Mouse (Mus musculus) layer of hippocampus, postnatal 25 days (tissue): ENCODE data around the gene Ddx3y. TPM values are rescaled to one million over a fixed set of nuclear protein-coding genes. Genes with fewer than 3 reads are reported as not detected.

ENCODE experiments used
- DNase-seq, 2 experiments: peaks; one replicate each; pipeline ENCODE4 v3.0.0; 2022; ENCODE audit warnings: mixed read lengths in 2 of 2, low spot score in 1 of 2; ENCODE audit errors: extremely low spot score in 1 of 2
- total RNA-seq, 2 experiments: library from RNA; stranded (reverse); gene quantifications; 2 replicates each; pipeline ENCODE4 v1.2.3; 2021

The Ddx3y gene
- 10 to 100 TPM in 1 of 2 experiments, not detected in 1; 50.1 TPM for total RNA-seq

GRCm38 (mm10) chrY:1286171-1286795, at the start of gene Ddx3y:
TSS of gene Ddx3y (minus strand) at chrY:1286629.
- DNase-seq = no peak

DNA sequence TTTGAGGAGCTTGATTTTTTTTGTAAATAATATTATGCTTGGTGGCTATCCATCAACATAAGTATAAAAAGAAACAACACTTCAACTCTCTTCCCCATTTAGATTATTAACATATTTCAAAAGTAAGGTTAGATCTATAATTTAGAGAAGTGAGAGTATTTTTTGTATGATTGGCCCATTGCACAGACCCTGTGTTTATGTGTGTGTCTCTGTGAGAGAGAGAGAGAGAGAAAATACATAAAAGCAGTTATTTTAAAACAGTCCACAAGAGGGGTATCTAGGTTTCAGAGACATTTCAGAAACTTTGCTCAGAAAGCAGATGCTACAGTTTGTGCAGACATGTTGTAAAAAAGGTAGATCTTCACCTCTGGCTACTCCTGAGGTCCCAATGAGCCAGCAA, 7.3 kb upstream of the Ddx3y start:
- no peak for DNase-seq

DNA sequence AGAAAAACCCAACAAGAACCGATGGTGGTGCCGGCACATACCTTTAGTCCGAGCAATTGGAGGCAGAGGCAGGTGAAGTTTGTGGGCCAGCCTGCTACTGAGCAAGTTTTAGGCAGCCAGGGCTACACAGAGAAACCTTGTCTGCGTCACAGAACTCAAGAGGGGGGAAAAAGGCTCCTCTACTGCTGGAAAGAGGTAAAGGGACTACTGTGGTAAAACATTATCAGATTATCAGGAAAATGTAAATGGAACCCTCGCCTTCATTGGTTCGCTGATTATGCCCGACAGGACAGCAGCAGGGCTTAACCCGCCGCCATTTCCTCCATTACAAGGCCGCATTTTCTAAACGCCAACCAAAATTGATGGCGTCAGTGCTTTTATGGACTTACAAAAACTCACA, 694 bp downstream of the Ddx3y start:
- DNase-seq = no peak

GRCm38 (mm10) chrY:1246117-1246516, 40.3 kb downstream of the Ddx3y start:
- DNase-seq = no peak

- no peak for DNase-seq
Measured at GRCm38 (mm10) chrY:1245426-1245863, 41.0 kb downstream of the Ddx3y start, which contains the start of gene Uty. TSS of gene Uty (minus strand) at chrY:1245759.

DNA sequence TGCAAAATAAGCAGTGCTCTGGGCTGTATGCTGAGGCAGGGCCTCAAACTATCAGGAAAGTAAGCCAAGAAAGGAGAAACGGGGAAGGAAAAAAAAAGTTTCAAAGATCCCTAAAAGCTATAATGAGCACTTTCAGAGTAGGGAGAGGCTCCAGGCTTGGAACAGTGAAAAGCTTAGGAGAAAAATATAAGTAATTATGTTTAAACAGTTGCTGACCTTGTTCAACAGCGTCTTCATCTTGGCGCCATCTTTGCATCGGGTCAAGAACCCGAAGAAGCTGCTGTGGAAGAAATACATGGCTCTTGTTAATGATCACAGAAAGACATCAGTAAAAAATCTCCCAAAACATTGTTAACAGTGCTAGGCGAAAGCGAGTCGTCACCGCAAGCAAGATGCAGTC, 41.5 kb downstream of the Ddx3y start:
- DNase-seq = no peak

- DNase-seq = no peak
Measured at GRCm38 (mm10) chrY:1244421-1244820, 42.0 kb downstream of the Ddx3y start.

DNA sequence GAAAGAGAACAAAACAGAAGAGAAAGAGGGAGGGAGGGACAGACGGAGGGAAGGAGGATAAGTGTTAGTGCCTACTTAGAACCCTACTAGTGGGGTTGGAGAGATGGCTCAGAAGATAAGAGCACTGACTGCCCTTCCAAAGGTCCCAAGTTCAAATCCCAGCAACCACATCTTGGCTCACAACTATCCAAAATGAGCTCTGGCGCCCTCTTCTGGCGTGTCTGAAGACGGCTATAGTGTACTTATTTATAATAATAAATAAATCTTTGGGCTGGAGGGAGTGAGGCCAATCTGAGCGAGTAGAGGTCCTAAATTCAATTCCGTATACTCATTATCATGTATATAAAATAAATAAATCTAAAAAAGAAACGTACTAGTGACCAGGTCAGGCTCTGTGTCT, 66.4 kb downstream of the Ddx3y start:
- DNase-seq = no peak

Other genes starting within 250 kb of the Ddx3y start
- 10 to 100 TPM in 1 of 2 experiments, not detected in 1; 23.2 TPM for gene Uty, start 40.9 kb downstream of the Ddx3y start, total RNA-seq
- not detected for gene Usp9y, start 173.2 kb upstream of the Ddx3y start, total RNA-seq